Mouse (Mus musculus): ENCODE measurements around the gene Crybb1.

The Crybb1 gene

GRCm38 (mm10) chr5:112237866-112238570 is 17.6 kb upstream of the Crybb1 start:
- DNase-seq (ENCODE audit: low read depth, low spot score), result no peak

- no peak for DNase-seq (ENCODE audit: low read depth, low spot score)
Observed at GRCm38 (mm10) chr5:112238781-112239482, 16.7 kb upstream of the Crybb1 start.

GRCm38 (mm10) chr5:112240761-112241160 is 14.9 kb upstream of the Crybb1 start:
- DNase-seq (ENCODE audit: low read depth, low spot score), result peak; percentile 84

GRCm38 (mm10) chr5:112241849-112242248 is 13.8 kb upstream of the Crybb1 start:
- DNase-seq (ENCODE audit: low read depth, low spot score), result no peak

- no peak for DNase-seq (ENCODE audit: low read depth, low spot score)
Observed at GRCm38 (mm10) chr5:112242361-112242778, 13.2 kb upstream of the Crybb1 start.

GRCm38 (mm10) chr5:112243041-112243440 is 12.6 kb upstream of the Crybb1 start:
- no peak for DNase-seq (ENCODE audit: low read depth, low spot score)

- DNase-seq (ENCODE audit: low read depth, low spot score), result no peak
Observed at GRCm38 (mm10) chr5:112243539-112244274, 11.9 kb upstream of the Crybb1 start.

- DNase-seq (ENCODE audit: low read depth, low spot score), result no peak
Observed at GRCm38 (mm10) chr5:112244275-112244562, 11.4 kb upstream of the Crybb1 start.

- DNase-seq (ENCODE audit: low read depth, low spot score), result no peak
Observed at GRCm38 (mm10) chr5:112244890-112245615, 10.6 kb upstream of the Crybb1 start.

GRCm38 (mm10) chr5:112247399-112247798 is 8.2 kb upstream of the Crybb1 start:
- DNase-seq (ENCODE audit: low read depth, low spot score), result no peak

GRCm38 (mm10) chr5:112249106-112249505 is 6.5 kb upstream of the Crybb1 start:
- no peak for DNase-seq (ENCODE audit: low read depth, low spot score)

GRCm38 (mm10) chr5:112252400-112252799 is 3.2 kb upstream of the Crybb1 start, which contains the start of gene Cryba4:
Cryba4 (minus strand) TSS chr5:112252518.
- no peak for DNase-seq (ENCODE audit: low read depth, low spot score)

- DNase-seq (ENCODE audit: low read depth, low spot score), result no peak
Observed at GRCm38 (mm10) chr5:112253169-112253568, 2.4 kb upstream of the Crybb1 start.

- no peak for DNase-seq (ENCODE audit: low read depth, low spot score)
Observed at GRCm38 (mm10) chr5:112254282-112254806, 1.3 kb upstream of the Crybb1 start.

- DNase-seq (ENCODE audit: low read depth, low spot score), result no peak
Observed at GRCm38 (mm10) chr5:112256457-112256856, 842 bp downstream of the Crybb1 start.

- DNase-seq (ENCODE audit: low read depth, low spot score), result peak; percentile 68
Observed at GRCm38 (mm10) chr5:112257896-112258295, 2.3 kb downstream of the Crybb1 start.

- DNase-seq (ENCODE audit: low read depth, low spot score), result no peak
Observed at GRCm38 (mm10) chr5:112259862-112260650, 4.4 kb downstream of the Crybb1 start.

GRCm38 (mm10) chr5:112260818-112261217 is 5.2 kb downstream of the Crybb1 start:
- no peak for DNase-seq (ENCODE audit: low read depth, low spot score)

GRCm38 (mm10) chr5:112264099-112264498 is 8.5 kb downstream of the Crybb1 start:
- no peak for DNase-seq (ENCODE audit: low read depth, low spot score)

- DNase-seq (ENCODE audit: low read depth, low spot score), result no peak
Observed at GRCm38 (mm10) chr5:112265110-112265509, 9.5 kb downstream of the Crybb1 start.

GRCm38 (mm10) chr5:112265515-112265914 is 9.9 kb downstream of the Crybb1 start:
- DNase-seq (ENCODE audit: low read depth, low spot score), result peak; percentile 49
